Mouse (Mus musculus) layer of hippocampus, adult 18-20 months (tissue): ENCODE measurements around the gene Map2k7. TPM values are rescaled to one million over a fixed set of nuclear protein-coding genes. Genes with fewer than 3 reads are reported as not detected.
"Not testable (repeated sequence)": the region's sequence is repeated elsewhere in the genome, so short reads cannot be mapped to it uniquely, and the experiment has no call there.

ENCODE experiments used
- DNase-seq, 2 experiments: peaks; one replicate each; pipeline ENCODE4 v3.0.0; 2022; ENCODE audit warnings: low spot score in 2 of 2
- total RNA-seq, 2 experiments: library from RNA; stranded (reverse); gene quantifications; 2 replicates each; pipeline ENCODE4 v1.2.3; 2021

Map2k7 gene
- total RNA-seq, 2 experiments from 2014 or later = 109 to 116 TPM

- DNase-seq = no peak
Measured at GRCm38 (mm10) chr8:4226323-4226722, 12.2 kb upstream of the Map2k7 start.

GRCm38 (mm10) chr8:4226739-4227347 lies 11.7 kb upstream of the Map2k7 start, which contains the start of gene Lrrc8e:
Gene Lrrc8e (plus strand): TSS chr8:4226827.
- DNase-seq = no peak

- no peak for DNase-seq
Measured at GRCm38 (mm10) chr8:4227919-4228318, 10.6 kb upstream of the Map2k7 start.

GRCm38 (mm10) chr8:4229784-4230183 lies 8.8 kb upstream of the Map2k7 start:
- DNase-seq = no peak

GRCm38 (mm10) chr8:4230612-4231351 lies 7.8 kb upstream of the Map2k7 start:
- no peak for DNase-seq

GRCm38 (mm10) chr8:4237814-4238433 lies 616 bp upstream of the Map2k7 start:
- no peak for DNase-seq

- DNase-seq = no peak
Measured at GRCm38 (mm10) chr8:4239193-4239890, 802 bp downstream of the Map2k7 start.

- DNase-seq = no peak
Measured at GRCm38 (mm10) chr8:4245061-4245460, 6.5 kb downstream of the Map2k7 start.

GRCm38 (mm10) chr8:4245737-4246136 lies 7.2 kb downstream of the Map2k7 start:
- DNase-seq = no peak

GRCm38 (mm10) chr8:4247241-4247640 lies 8.7 kb downstream of the Map2k7 start:
- DNase-seq = no peak

- no peak for DNase-seq
Measured at GRCm38 (mm10) chr8:4247951-4248540, 9.5 kb downstream of the Map2k7 start, which contains the start of gene Tgfbr3l. Gene Tgfbr3l (plus strand): TSS chr8:4248214.

GRCm38 (mm10) chr8:4249213-4249612 lies 10.7 kb downstream of the Map2k7 start:
- DNase-seq = no peak

GRCm38 (mm10) chr8:4250306-4250970 lies 11.9 kb downstream of the Map2k7 start:
- peak; percentile 80 to 91 for DNase-seq

- no peak for DNase-seq
Measured at GRCm38 (mm10) chr8:4252116-4252760, 13.7 kb downstream of the Map2k7 start.

GRCm38 (mm10) chr8:4252934-4253841 lies 14.6 kb downstream of the Map2k7 start, which contains the start of gene Snapc2:
Gene Snapc2 (plus strand): TSS chr8:4253080.
- peak; percentile 93 to 96 for DNase-seq

GRCm38 (mm10) chr8:4254001-4254400 lies 15.5 kb downstream of the Map2k7 start:
- peak in 1 of 2 experiments; percentile 70 for DNase-seq

- not testable (repeated sequence) for DNase-seq
Measured at GRCm38 (mm10) chr8:4255471-4255870, 16.9 kb downstream of the Map2k7 start.

- DNase-seq = peak; percentile 87 to 93
Measured at GRCm38 (mm10) chr8:4256911-4257310, 18.4 kb downstream of the Map2k7 start.

GRCm38 (mm10) chr8:4257350-4257749 lies 18.8 kb downstream of the Map2k7 start:
- DNase-seq = peak in 1 of 2 experiments; percentile 52
